Mouse (Mus musculus) stomach, embryonic 15.5 days (tissue): ENCODE measurements around the gene Olfr457. TPM values are rescaled to one million over a fixed set of nuclear protein-coding genes. Genes with fewer than 3 reads are reported as not detected.

ENCODE experiments used
- ATAC-seq: fragments of 200-750 bp; cut with Nextera tagmentation; 2 replicates; pipeline ENCODE4 v1.8.0; 2017; ENCODE audit warnings: low read depth, moderate number of reproducible peaks, moderate TSS enrichment; ENCODE audit not compliant: insufficient read depth, low FRiP score
- H3K27ac ChIP-seq: fragments of 300-500 bp; sonication (generic); 2 replicates; pipeline ENCODE4 v1.5.1; 2015; ENCODE audit warnings: mild to moderate bottlenecking, inconsistent platforms
- H3K27me3 ChIP-seq: fragments of 300-500 bp; sonication (generic); replicated peaks from 2 replicates; pipeline ENCODE4 v1.6.1; 2015; ENCODE audit warnings: inconsistent platforms
- H3K36me3 ChIP-seq: fragments of 300-500 bp; sonication (generic); 2 replicates; pipeline ENCODE4 v1.6.1; 2015; ENCODE audit warnings: inconsistent platforms
- H3K4me1 ChIP-seq: fragments of 300-500 bp; sonication (generic); 2 replicates; pipeline ENCODE4 v1.6.1; 2015; ENCODE audit warnings: inconsistent platforms
- H3K4me2 ChIP-seq: fragments of 300-500 bp; sonication (generic); 2 replicates; pipeline ENCODE4 v1.6.1; 2015; ENCODE audit warnings: mild to moderate bottlenecking, inconsistent platforms
- H3K4me3 ChIP-seq: fragments of 300-500 bp; sonication (generic); replicated peaks from 2 replicates; pipeline ENCODE4 v1.5.1; 2015; ENCODE audit warnings: inconsistent platforms
- H3K9ac ChIP-seq: fragments of 300-500 bp; sonication (generic); 2 replicates; pipeline ENCODE4 v1.6.1; 2015; ENCODE audit warnings: inconsistent platforms
- H3K9me3 ChIP-seq: fragments of 300-500 bp; sonication (generic); 2 replicates; pipeline ENCODE4 v1.6.1; 2016; ENCODE audit warnings: inconsistent platforms
- WGBS: fragments of 180-500 bp; shearing (Covaris S2); methylation state at CpG from one replicate; pipeline ENCODE4 v1.1.7; 2015; 5-methylcytosine and 5-hydroxymethylcytosine counted together
- polyA plus RNA-seq: library from polyadenylated mRNA; unstranded; fragments of >200 nt; fragmentation: Nextera tagmentation; extraction: Ambion mirVana; gene quantifications from 2 replicates; pipeline ENCODE4 v1.2.1, GENCODE M21; 2015

The Olfr457 gene
- polyA plus RNA-seq, 1 experiment from 2014 or later = not detected

- Histone ChIP-seq H3K9ac (no peak overlapping the region), H3K27ac (no peak overlapping the region), H3K4me2 (no peak overlapping the region), H3K4me1 (no peaks in the 10 kb centered on the region), H3K9me3 (no peaks in the 10 kb centered on the region), H3K27me3 (no peaks in the 10 kb centered on the region), H3K4me3 (no peak overlapping the region), H3K36me3 (no peaks in the 10 kb centered on the region)
- no peak for ATAC-seq
- WGBS = 64% methylated on average over 2 of the region's 2 CpGs
Observed at GRCm38 (mm10) chr6:42435490-42435889, 40.6 kb downstream of the Olfr457 start.

- Histone ChIP-seq H3K27me3 (no peaks in the 10 kb centered on the region), H3K36me3 (no peaks in the 10 kb centered on the region), H3K9ac (no peak within 1 kb of the TSS), H3K9me3 (no peaks in the 10 kb centered on the region), H3K27ac (no peak within 1 kb of the TSS), H3K4me1 (no peaks in the 10 kb centered on the region), H3K4me3 (no peak within 1 kb of the TSS), H3K4me2 (no peak within 1 kb of the TSS)
- no peak for ATAC-seq
- 70% methylated on average over 6 of the region's 6 CpGs for WGBS
Observed at GRCm38 (mm10) chr6:42434446-42434845, 41.7 kb downstream of the Olfr457 start, which contains the start of gene Tas2r126. TSS of gene Tas2r126 (plus strand) at chr6:42434535.

- no peak overlapping the region for H3K9ac ChIP-seq
- no peaks in the 10 kb centered on the region for H3K27me3 ChIP-seq
- H3K4me1 ChIP-seq = no peaks in the 10 kb centered on the region
- no peak overlapping the region for H3K27ac ChIP-seq
- H3K4me2 ChIP-seq = no peak overlapping the region
- H3K4me3 ChIP-seq = no peak overlapping the region
- 63% methylated on average over 2 of the region's 2 CpGs for WGBS
- H3K36me3 ChIP-seq = no peaks in the 10 kb centered on the region
- no peak for ATAC-seq
- H3K9me3 ChIP-seq = no peaks in the 10 kb centered on the region
Observed at GRCm38 (mm10) chr6:42433554-42433953, 42.6 kb downstream of the Olfr457 start.

- WGBS = 76% methylated on average over 4 of the region's 4 CpGs
- no peak for ATAC-seq
- Histone ChIP-seq H3K4me1 (no peaks in the 10 kb centered on the region), H3K36me3 (no peaks in the 10 kb centered on the region), H3K9me3 (no peaks in the 10 kb centered on the region), H3K9ac (no peak overlapping the region), H3K4me2 (no peak overlapping the region), H3K27ac (no peak overlapping the region), H3K27me3 (no peaks in the 10 kb centered on the region), H3K4me3 (no peak overlapping the region)
Observed at GRCm38 (mm10) chr6:42426337-42426736, 49.8 kb downstream of the Olfr457 start.

- Histone ChIP-seq H3K9me3 (no peaks in the 10 kb centered on the region), H3K4me3 (no peak overlapping the region), H3K36me3 (no peaks in the 10 kb centered on the region), H3K4me1 (no peaks in the 10 kb centered on the region), H3K27me3 (no peaks in the 10 kb centered on the region), H3K4me2 (no peak overlapping the region), H3K9ac (no peak overlapping the region), H3K27ac (no peak overlapping the region)
- ATAC-seq = no peak
- WGBS = 89% methylated on average over 3 of the region's 3 CpGs
Observed at GRCm38 (mm10) chr6:42424472-42424871, 51.7 kb downstream of the Olfr457 start.

GRCm38 (mm10) chr6:42421439-42421838 lies 54.7 kb downstream of the Olfr457 start:
- ATAC-seq = no peak
- Histone ChIP-seq H3K9me3 (no peaks in the 10 kb centered on the region), H3K27me3 (no peaks in the 10 kb centered on the region), H3K9ac (no peak overlapping the region), H3K27ac (no peak overlapping the region), H3K4me3 (no peak overlapping the region), H3K36me3 (no peaks in the 10 kb centered on the region), H3K4me1 (no peaks in the 10 kb centered on the region), H3K4me2 (no peak overlapping the region)
- 77% methylated on average over 2 of the region's 2 CpGs for WGBS

GRCm38 (mm10) chr6:42419443-42419842 lies 56.7 kb downstream of the Olfr457 start:
- ATAC-seq = no peak
- Histone ChIP-seq H3K27ac (no peak overlapping the region), H3K9me3 (no peaks in the 10 kb centered on the region), H3K9ac (no peak overlapping the region), H3K4me1 (no peaks in the 10 kb centered on the region), H3K27me3 (no peaks in the 10 kb centered on the region), H3K4me2 (no peak overlapping the region), H3K36me3 (no peaks in the 10 kb centered on the region), H3K4me3 (no peak overlapping the region)
- 81% methylated on average over 2 of the region's 2 CpGs for WGBS

Other genes starting within 250 kb of the Olfr457 start
- 19.1 and 23.0 TPM in 2 replicates for gene Gstk1, start 230.4 kb downstream of the Olfr457 start, polyA plus RNA-seq
- 4.8 and 4.9 TPM in 2 replicates for gene Tmem139, start 214.4 kb downstream of the Olfr457 start, polyA plus RNA-seq
- 48.4 and 49.8 TPM in 2 replicates for gene Casp2, start 211.3 kb downstream of the Olfr457 start, polyA plus RNA-seq
- gene Clcn1, start 189.7 kb downstream of the Olfr457 start, polyA plus RNA-seq = 0.08 and 0.12 TPM in 2 replicates
- gene Fam131b, start 151.7 kb downstream of the Olfr457 start, polyA plus RNA-seq = 0.22 and 0.23 TPM in 2 replicates
- gene Zyx, start 126.7 kb downstream of the Olfr457 start, polyA plus RNA-seq = 96.9 and 105 TPM in 2 replicates
- gene Epha1, start 103.1 kb downstream of the Olfr457 start, polyA plus RNA-seq = 16.3 and 16.9 TPM in 2 replicates
- not detected in 2 replicates for gene Tas2r143, start 76.1 kb downstream of the Olfr457 start, polyA plus RNA-seq
- not detected in 2 replicates for gene Tas2r135, start 70.9 kb downstream of the Olfr457 start, polyA plus RNA-seq
- not detected in 2 replicates for gene Tas2r126, start 41.8 kb downstream of the Olfr457 start, polyA plus RNA-seq
- gene Olfr458, start 11.1 kb downstream of the Olfr457 start, polyA plus RNA-seq = not detected in 2 replicates
- not detected in 2 replicates for gene Olfr456, start 10.9 kb upstream of the Olfr457 start, polyA plus RNA-seq
- 0.09 TPM in 1 of 2 replicates, not detected in the other for gene Olfr455, start 71.3 kb upstream of the Olfr457 start, polyA plus RNA-seq
- not detected in 2 replicates for gene Tcaf3, start 121.4 kb upstream of the Olfr457 start, polyA plus RNA-seq
- gene Tcaf2, start 168.9 kb upstream of the Olfr457 start, polyA plus RNA-seq = 9.5 and 11.9 TPM in 2 replicates
- gene Tcaf1, start 233.8 kb upstream of the Olfr457 start, polyA plus RNA-seq = 65.7 and 68.9 TPM in 2 replicates